Mouse (Mus musculus): ENCODE measurements around the gene Numa1.

DNA sequence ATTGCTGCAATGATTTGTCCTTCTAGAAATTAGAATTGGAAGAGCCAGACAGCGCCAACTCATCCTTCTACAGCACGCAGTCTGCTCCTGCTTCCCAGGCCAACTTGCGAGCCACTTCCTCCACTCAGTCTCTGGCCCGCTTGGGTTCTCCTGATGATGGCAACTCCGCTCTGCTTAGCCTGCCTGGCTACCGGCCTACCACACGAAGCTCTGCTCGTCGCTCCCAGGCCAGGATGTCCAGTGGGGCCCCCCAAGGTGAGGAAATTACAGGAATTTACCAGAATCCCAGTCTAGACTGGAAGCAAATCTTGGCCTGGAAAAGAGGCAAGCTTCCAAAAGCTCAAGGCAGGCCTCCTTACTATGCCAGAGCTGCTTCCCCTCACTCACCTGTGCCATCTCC is 77.9 kb downstream of the Numa1 start:
- TF ChIP-seq GATA1 (IDR thresholded peaks at IDR 0.05; ENCODE audit: borderline replicate concordance, low read length) (no peak), FLI1 (IDR thresholded peaks at IDR 0.05; ENCODE audit: low read length) (no peak)
